Mouse (Mus musculus) MEL (cell line): ENCODE measurements at regions not wholly inside any gene's neighbourhood (a gene's known extent, or its start where the extent isn't known, plus 50 kb on each side); places are given as distances from the start of the nearest gene placed in this dataset.

ENCODE experiments used
- CTCF ChIP-seq, 3 experiments: IDR thresholded peaks in 2 of 3; conservative IDR thresholded peaks in 1 of 3; 2 replicates each; pipeline ENCODE4 v1.5.1; 2011 to 2012; ENCODE audit warnings: low read length in 3 of 3, low read depth in 2 of 3, mild to moderate bottlenecking in 2 of 3, improper control_type of control experiment in 1 of 3, inconsistent platforms in 1 of 3, mixed read lengths in 1 of 3, moderate library complexity in 1 of 3; ENCODE audit not compliant: control insufficient read depth in 1 of 3, insufficient read depth in 1 of 3, poor library complexity in 1 of 3, severe bottlenecking in 1 of 3
- GABPA ChIP-seq: IDR thresholded peaks from 2 replicates; pipeline ENCODE4 v1.6.1; 2012; ENCODE audit warnings: low read depth, mild to moderate bottlenecking, inconsistent platforms, low read length, improper control_type of control experiment, moderate library complexity
- GATA1 ChIP-seq: IDR thresholded peaks from 2 replicates; pipeline ENCODE4 v1.6.1; 2011; ENCODE audit warnings: low read depth, low read length, improper control_type of control experiment
- MAX ChIP-seq: IDR thresholded peaks from 2 replicates; pipeline ENCODE4 v1.6.1; 2011; ENCODE audit warnings: low read length, improper control_type of control experiment
- MYC ChIP-seq: IDR thresholded peaks from 2 replicates; pipeline ENCODE4 v1.6.1; 2011; ENCODE audit warnings: low read depth, mild to moderate bottlenecking, low read length, improper control_type of control experiment, moderate library complexity
- NRF1 ChIP-seq: IDR thresholded peaks from 2 replicates; pipeline ENCODE4 v1.6.1; 2014; ENCODE audit warnings: low read depth, mild to moderate bottlenecking, inconsistent platforms, low read length, improper control_type of control experiment, moderate library complexity; ENCODE audit not compliant: poor library complexity, insufficient read depth, severe bottlenecking
- POLR2AphosphoS5 ChIP-seq: IDR thresholded peaks from 2 replicates; pipeline ENCODE4 v1.6.1; 2012; ENCODE audit warnings: low read depth, borderline replicate concordance, mild to moderate bottlenecking, inconsistent platforms, low read length, moderate library complexity, mixed read lengths
- RCOR1 ChIP-seq: IDR thresholded peaks from 2 replicates; pipeline ENCODE4 v1.6.1; 2012; ENCODE audit warnings: low read depth, mild to moderate bottlenecking, inconsistent platforms, low read length, improper control_type of control experiment
- USF1 ChIP-seq: IDR thresholded peaks from 2 replicates; pipeline ENCODE4 v1.6.1; 2014; ENCODE audit warnings: low read depth, mild to moderate bottlenecking, inconsistent platforms, low read length, improper control_type of control experiment, moderate library complexity
- ZC3H11A ChIP-seq: IDR thresholded peaks from 2 replicates; pipeline ENCODE4 v1.6.1; 2012; ENCODE audit warnings: low read depth, mild to moderate bottlenecking, inconsistent platforms, low read length, improper control_type of control experiment
- ZMIZ1 ChIP-seq: IDR thresholded peaks from 2 replicates; pipeline ENCODE4 v1.6.1; 2012; ENCODE audit warnings: low read depth, mild to moderate bottlenecking, inconsistent platforms, low read length, improper control_type of control experiment, moderate library complexity
- ZNF384 ChIP-seq: IDR thresholded peaks from 2 replicates; pipeline ENCODE4 v1.6.1; 2012; ENCODE audit warnings: low read depth, mild to moderate bottlenecking, inconsistent platforms, low read length, improper control_type of control experiment

DNA sequence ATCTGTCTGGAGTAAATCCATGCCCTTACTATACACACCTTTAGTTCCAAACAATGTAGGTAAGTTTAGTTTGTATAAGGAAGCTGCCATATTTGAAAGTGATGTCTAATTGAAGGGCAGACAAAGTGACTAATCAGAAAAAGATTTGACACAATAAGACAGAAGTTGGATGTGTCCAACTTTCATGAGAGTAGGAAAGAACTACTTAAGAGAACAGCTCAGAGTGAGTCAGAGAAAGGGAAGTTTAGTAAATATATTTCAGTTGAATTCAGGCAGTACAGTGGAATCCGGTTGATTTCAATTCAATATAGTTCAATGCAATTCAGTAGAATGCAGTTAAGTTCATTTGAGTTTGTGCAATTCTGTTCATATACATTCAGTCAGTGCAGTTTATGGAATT, 1296.8 kb upstream of the Gje1 start:
- no peak for TF ChIP-seq MAX
- no peak for TF ChIP-seq GABPA
- TF ChIP-seq CTCF (IDR thresholded peaks at IDR 0.05 in 2 of 3, conservative IDR thresholded peaks at IDR 0.05 in 1 of 3; ENCODE audit: control insufficient read depth in 1 of 3, insufficient read depth in 1 of 3, low read depth in 2 of 3, low read length in 3 of 3, poor library complexity in 1 of 3, severe bottlenecking in 1 of 3) = no peak
- TF ChIP-seq GATA1 = no peak
- TF ChIP-seq NRF1 = no peak
- TF ChIP-seq ZNF384 = no peak
- TF ChIP-seq ZMIZ1 = no peak
- TF ChIP-seq RCOR1 = no peak
- no peak for TF ChIP-seq USF1
- TF ChIP-seq POLR2AphosphoS5 = no peak
- no peak for TF ChIP-seq ZC3H11A
- no peak for TF ChIP-seq MYC
